Mouse (Mus musculus) thymus, postnatal 0 days (tissue): ENCODE results near the gene Doc2g. TPM values are rescaled to one million over a fixed set of nuclear protein-coding genes. Genes with fewer than 3 reads are reported as not detected.

Source experiments
- DNase-seq: peaks from one replicate; pipeline ENCODE4 v3.0.0-alpha.2; 2015; ENCODE audit warnings: low spot score
- polyA plus RNA-seq: library from polyadenylated mRNA; unstranded; fragments of >200 nt; fragmentation: Nextera tagmentation; extraction: Ambion mirVana; gene quantifications from 2 replicates; pipeline ENCODE4 v1.2.1, GENCODE M21; 2015

Gene Doc2g
- polyA plus RNA-seq, 1 experiment from 2014 or later: 1.6 TPM

GRCm38 (mm10) chr19:4051741-4052515 is 48.8 kb downstream of the Doc2g start:
- DNase-seq: peak; percentile 72

- no peak for DNase-seq
These were observed 49.5 kb downstream of the Doc2g start for GRCm38 (mm10) chr19:4052516-4053030.

- no peak for DNase-seq
These were observed 51.5 kb downstream of the Doc2g start for GRCm38 (mm10) chr19:4054613-4055012.

GRCm38 (mm10) chr19:4055216-4055946 is 52.3 kb downstream of the Doc2g start:
- DNase-seq: no peak

- DNase-seq: no peak
These were observed 53.0 kb downstream of the Doc2g start for GRCm38 (mm10) chr19:4055947-4056693.

Other genes with a start within 250 kb of the Doc2g start
- 24.7 and 31.1 TPM in 2 replicates for gene Kmt5b, start 235.9 kb upstream of the Doc2g start, polyA plus RNA-seq
- gene Chka, start 151.5 kb upstream of the Doc2g start, polyA plus RNA-seq: 17.8 and 26.2 TPM in 2 replicates
- 48.7 and 50.1 TPM in 2 replicates for gene Tcirg1, start 96.2 kb upstream of the Doc2g start, polyA plus RNA-seq
- 333 and 338 TPM in 2 replicates for gene Ndufs8, start 90.5 kb upstream of the Doc2g start, polyA plus RNA-seq
- 4.6 and 5.3 TPM in 2 replicates for gene Aldh3b1, start 73.5 kb upstream of the Doc2g start, polyA plus RNA-seq
- 32.2 and 34.2 TPM in 2 replicates for gene Unc93b1, start 68.1 kb upstream of the Doc2g start, polyA plus RNA-seq
- 0.07 TPM in 1 of 2 replicates, not detected in the other for gene Aldh3b3, start 44.7 kb upstream of the Doc2g start, polyA plus RNA-seq
- 1.5 and 1.6 TPM in 2 replicates for gene Aldh3b2, start 31.0 kb upstream of the Doc2g start, polyA plus RNA-seq
- gene Acy3, start 16.7 kb upstream of the Doc2g start, polyA plus RNA-seq: 4.3 and 5.9 TPM in 2 replicates
- 0.06 TPM in 1 of 2 replicates, not detected in the other for gene Tbx10, start 10.6 kb upstream of the Doc2g start, polyA plus RNA-seq
- gene Nudt8, start 2.7 kb upstream of the Doc2g start, polyA plus RNA-seq: 40.4 and 42.5 TPM in 2 replicates
- 0.98 and 1.6 TPM in 2 replicates for gene Gm49405, start 2.7 kb upstream of the Doc2g start, polyA plus RNA-seq
- 191 and 194 TPM in 2 replicates for gene Ndufv1, start 9.5 kb downstream of the Doc2g start, polyA plus RNA-seq
- 609 and 681 TPM in 2 replicates for gene Gstp1, start 34.7 kb downstream of the Doc2g start, polyA plus RNA-seq
- gene Gstp2, start 42.7 kb downstream of the Doc2g start, polyA plus RNA-seq: 4.5 and 6.1 TPM in 2 replicates
- 10.3 and 13.9 TPM in 2 replicates for gene Gstp3, start 56.3 kb downstream of the Doc2g start, polyA plus RNA-seq
- gene Cabp2, start 78.3 kb downstream of the Doc2g start, polyA plus RNA-seq: 0.42 TPM in 1 of 2 replicates, not detected in the other
- 179 and 208 TPM in 2 replicates for gene Cdk2ap2, start 93.9 kb downstream of the Doc2g start, polyA plus RNA-seq
- 37.1 and 45.6 TPM in 2 replicates for gene Pitpnm1, start 96.7 kb downstream of the Doc2g start, polyA plus RNA-seq
- 114 TPM in 2 replicates for gene Aip, start 122.5 kb downstream of the Doc2g start, polyA plus RNA-seq
- 0.03 TPM in 1 of 2 replicates, not detected in the other for gene Gpr152, start 136.5 kb downstream of the Doc2g start, polyA plus RNA-seq
- gene Cabp4, start 140.7 kb downstream of the Doc2g start, polyA plus RNA-seq: 0.48 and 0.58 TPM in 2 replicates
- gene Coro1b, start 145.3 kb downstream of the Doc2g start, polyA plus RNA-seq: 184 and 207 TPM in 2 replicates
- gene Ptprcap, start 150.3 kb downstream of the Doc2g start, polyA plus RNA-seq: 929 and 954 TPM in 2 replicates
- 36.4 and 41.8 TPM in 2 replicates for gene Rps6kb2, start 160.0 kb downstream of the Doc2g start, polyA plus RNA-seq
- gene Carns1, start 172.2 kb downstream of the Doc2g start, polyA plus RNA-seq: 6.8 and 10.4 TPM in 2 replicates
- 322 and 323 TPM in 2 replicates for gene Tbc1d10c, start 188.0 kb downstream of the Doc2g start, polyA plus RNA-seq
- 995 and 1,030 TPM in 2 replicates for gene Ppp1ca, start 188.8 kb downstream of the Doc2g start, polyA plus RNA-seq
- gene Rad9a, start 198.3 kb downstream of the Doc2g start, polyA plus RNA-seq: 29.8 and 33.2 TPM in 2 replicates
- gene Clcf1, start 210.9 kb downstream of the Doc2g start, polyA plus RNA-seq: 2.1 and 2.5 TPM in 2 replicates
- not detected in 2 replicates for gene AC109138.7, start 211.0 kb downstream of the Doc2g start, polyA plus RNA-seq
- gene Pold4, start 228.6 kb downstream of the Doc2g start, polyA plus RNA-seq: 41.2 and 44.3 TPM in 2 replicates